Comparison of ENCODE assay signal across 10 mouse cellular contexts in genomic region chr19:7197445-7197844, GRCm38 (mm10). TPM values are rescaled to one million over a fixed set of nuclear protein-coding genes. Genes with fewer than 3 reads are reported as not detected.
DNase-seq lines count a peak whose midpoint lies in the region; ATAC-seq lines count a peak whose summit lies in the region.
"Had no signal": no experiment of that assay in that cellular context is flagged by ENCODE, and none has a peak within 500 bp of the region (broad histone marks: within the 10 kb centered on the region; RNA-seq: fewer than 3 reads in every experiment).

No protein-coding gene starts in this region.

- peaks cover 11% of the 10 kb centered on the region for H3K27me3 ChIP-seq in forebrain, embryonic 12.5 days
- H3K27me3 ChIP-seq in forebrain, embryonic 16.5 days (replicated peaks; ENCODE audit: control insufficient read depth, insufficient read depth, low read length): no peaks in the 10 kb centered on the region
- H3K27me3 ChIP-seq in neural tube, embryonic 12.5 days (replicated peaks): peaks cover 14% of the 10 kb centered on the region; the same call in 1 of the 2 replicates
- H3K27me3 ChIP-seq in midbrain, embryonic 11.5 days (ENCODE audit: control insufficient read depth, insufficient read depth, low read length): no peaks in the 10 kb centered on the region

- WGBS in forebrain, embryonic 12.5 days: 82% methylated on average over 9 of the region's 9 CpGs
- WGBS in forebrain, embryonic 16.5 days: 82% methylated on average over 9 of the region's 9 CpGs
- 81% methylated on average over 9 of the region's 9 CpGs for WGBS in neural tube, embryonic 12.5 days
- WGBS in midbrain, embryonic 11.5 days: 90% methylated on average over 9 of the region's 9 CpGs

- no peak overlapping the region for H3K4me2 ChIP-seq in forebrain, embryonic 12.5 days
- no peak overlapping the region for H3K4me2 ChIP-seq in forebrain, embryonic 16.5 days (ENCODE audit: low read length)
- H3K4me2 ChIP-seq in neural tube, embryonic 12.5 days (replicated peaks): no peak overlapping the region
- no peak overlapping the region for H3K4me2 ChIP-seq in midbrain, embryonic 11.5 days

- 0 out of 2 replicates have a peak overlapping the region, but pooled peaks have one; percentile 8 for H3K27ac ChIP-seq in forebrain, embryonic 12.5 days
- H3K27ac ChIP-seq in forebrain, embryonic 16.5 days (ENCODE audit: low read length): no peak overlapping the region
- H3K27ac ChIP-seq in neural tube, embryonic 12.5 days: no peak overlapping the region
- H3K27ac ChIP-seq in midbrain, embryonic 11.5 days (ENCODE audit: low read depth, low read length): no peak overlapping the region
- H3K27ac ChIP-seq: left cerebral cortex, adult 2 months had no signal

- no peak overlapping the region for H3K4me3 ChIP-seq in forebrain, embryonic 12.5 days (replicated peaks)
- H3K4me3 ChIP-seq in forebrain, embryonic 16.5 days (replicated peaks; ENCODE audit: low read length): no peak overlapping the region
- no peak overlapping the region for H3K4me3 ChIP-seq in neural tube, embryonic 12.5 days
- H3K4me3 ChIP-seq in midbrain, embryonic 11.5 days (ENCODE audit: low read depth, low read length): no peak overlapping the region
- H3K4me3 ChIP-seq: left cerebral cortex, adult 2 months had no signal

- no peak for DNase-seq in neural tube, embryonic 10.5 days (ENCODE audit: extremely low spot score, low spot score)
- DNase-seq in midbrain, embryonic 11.5 days (ENCODE audit: low spot score, missing footprints): peak; percentile 86
- no peak for DNase-seq in left cerebral cortex, adult 11 months (ENCODE audit: low spot score)
- DNase-seq in left cerebral cortex, adult 9 months (ENCODE audit: low spot score in 2 of 2): no peak
- no peak for DNase-seq in ovary, postnatal 10 days (ENCODE audit: low spot score)
- DNase-seq: right cerebral cortex, postnatal 4 days had no signal

- no peak overlapping the region for H3K9ac ChIP-seq in forebrain, embryonic 12.5 days
- H3K9ac ChIP-seq in forebrain, embryonic 16.5 days (replicated peaks; ENCODE audit: low read depth, low read length): no peak overlapping the region
- H3K9ac ChIP-seq in neural tube, embryonic 12.5 days: no peak overlapping the region
- no peak overlapping the region for H3K9ac ChIP-seq in midbrain, embryonic 11.5 days (ENCODE audit: low read length)

- H3K9me3 ChIP-seq in forebrain, embryonic 12.5 days: no peaks in the 10 kb centered on the region
- H3K9me3 ChIP-seq in forebrain, embryonic 16.5 days (ENCODE audit: control insufficient read depth, low read length): no peaks in the 10 kb centered on the region
- no peaks in the 10 kb centered on the region for H3K9me3 ChIP-seq in neural tube, embryonic 12.5 days
- no peaks in the 10 kb centered on the region for H3K9me3 ChIP-seq in midbrain, embryonic 11.5 days (ENCODE audit: control insufficient read depth, low read length)

- 0 out of 2 replicates have a peak, but pooled peaks have one; percentile 20 for ATAC-seq in forebrain, embryonic 12.5 days (ENCODE audit: low FRiP score)
- ATAC-seq in forebrain, embryonic 16.5 days: no peak
- ATAC-seq in neural tube, embryonic 12.5 days (ENCODE audit: low FRiP score, low read depth): peak; percentile 48
- peak; percentile 41 for ATAC-seq in midbrain, embryonic 11.5 days (ENCODE audit: low FRiP score)

- H3K36me3 ChIP-seq in forebrain, embryonic 12.5 days (replicated peaks): peaks cover 53% of the 10 kb centered on the region
- peaks cover 27% of the 10 kb centered on the region for H3K36me3 ChIP-seq in forebrain, embryonic 16.5 days (ENCODE audit: control insufficient read depth, insufficient read depth)
- peaks cover 47% of the 10 kb centered on the region for H3K36me3 ChIP-seq in neural tube, embryonic 12.5 days
- H3K36me3 ChIP-seq in midbrain, embryonic 11.5 days (ENCODE audit: control insufficient read depth, insufficient read depth, low read length): peaks cover 17% of the 10 kb centered on the region

- H3K4me1 ChIP-seq in forebrain, embryonic 12.5 days: peaks cover 29% of the 10 kb centered on the region
- peaks cover 12% of the 10 kb centered on the region for H3K4me1 ChIP-seq in forebrain, embryonic 16.5 days (replicated peaks; ENCODE audit: control insufficient read depth, insufficient read depth, low read length)
- peaks cover 22% of the 10 kb centered on the region for H3K4me1 ChIP-seq in neural tube, embryonic 12.5 days
- H3K4me1 ChIP-seq in midbrain, embryonic 11.5 days (ENCODE audit: control insufficient read depth, insufficient read depth, low read length): peaks cover 19% of the 10 kb centered on the region

RNA-seq across cellular contexts. Expression of gene Otub1, which starts 8.7 kb away (rescaled TPM):
- 220 and 238 TPM in 2 replicates for polyA plus RNA-seq in forebrain, embryonic 12.5 days (2016; fragmentation: Nextera tagmentation; extraction: Ambion mirVana)
- 223 and 235 TPM in 2 replicates for polyA plus RNA-seq in forebrain, embryonic 16.5 days (2015; fragmentation: Nextera tagmentation; extraction: Ambion mirVana)
- 244 and 249 TPM in 2 replicates for polyA plus RNA-seq in neural tube, embryonic 12.5 days (2016; fragmentation: Nextera tagmentation; extraction: Ambion mirVana)
- polyA plus RNA-seq in midbrain, embryonic 11.5 days (2014; fragmentation: Nextera tagmentation; extraction: Ambion mirVana): 241 and 252 TPM in 2 replicates

RNA-seq across cellular contexts. Expression of gene Cox8a, which starts 20.0 kb away (rescaled TPM):
- polyA plus RNA-seq in forebrain, embryonic 12.5 days (2016; fragmentation: Nextera tagmentation; extraction: Ambion mirVana): 781 and 789 TPM in 2 replicates
- polyA plus RNA-seq in forebrain, embryonic 16.5 days (2015; fragmentation: Nextera tagmentation; extraction: Ambion mirVana): 602 and 609 TPM in 2 replicates
- 822 and 941 TPM in 2 replicates for polyA plus RNA-seq in neural tube, embryonic 12.5 days (2016; fragmentation: Nextera tagmentation; extraction: Ambion mirVana)
- 730 and 757 TPM in 2 replicates for polyA plus RNA-seq in midbrain, embryonic 11.5 days (2014; fragmentation: Nextera tagmentation; extraction: Ambion mirVana)

RNA-seq across cellular contexts. Expression of gene Naa40, which starts 43.5 kb away (rescaled TPM):
- 90.0 and 92.2 TPM in 2 replicates for polyA plus RNA-seq in forebrain, embryonic 12.5 days (2016; fragmentation: Nextera tagmentation; extraction: Ambion mirVana)
- polyA plus RNA-seq in forebrain, embryonic 16.5 days (2015; fragmentation: Nextera tagmentation; extraction: Ambion mirVana): 67.3 and 74.7 TPM in 2 replicates
- 74.0 and 76.0 TPM in 2 replicates for polyA plus RNA-seq in neural tube, embryonic 12.5 days (2016; fragmentation: Nextera tagmentation; extraction: Ambion mirVana)
- 94.3 and 103 TPM in 2 replicates for polyA plus RNA-seq in midbrain, embryonic 11.5 days (2014; fragmentation: Nextera tagmentation; extraction: Ambion mirVana)
